Mouse (Mus musculus): ENCODE data around the gene Rbm42.

Rbm42 gene

DNA sequence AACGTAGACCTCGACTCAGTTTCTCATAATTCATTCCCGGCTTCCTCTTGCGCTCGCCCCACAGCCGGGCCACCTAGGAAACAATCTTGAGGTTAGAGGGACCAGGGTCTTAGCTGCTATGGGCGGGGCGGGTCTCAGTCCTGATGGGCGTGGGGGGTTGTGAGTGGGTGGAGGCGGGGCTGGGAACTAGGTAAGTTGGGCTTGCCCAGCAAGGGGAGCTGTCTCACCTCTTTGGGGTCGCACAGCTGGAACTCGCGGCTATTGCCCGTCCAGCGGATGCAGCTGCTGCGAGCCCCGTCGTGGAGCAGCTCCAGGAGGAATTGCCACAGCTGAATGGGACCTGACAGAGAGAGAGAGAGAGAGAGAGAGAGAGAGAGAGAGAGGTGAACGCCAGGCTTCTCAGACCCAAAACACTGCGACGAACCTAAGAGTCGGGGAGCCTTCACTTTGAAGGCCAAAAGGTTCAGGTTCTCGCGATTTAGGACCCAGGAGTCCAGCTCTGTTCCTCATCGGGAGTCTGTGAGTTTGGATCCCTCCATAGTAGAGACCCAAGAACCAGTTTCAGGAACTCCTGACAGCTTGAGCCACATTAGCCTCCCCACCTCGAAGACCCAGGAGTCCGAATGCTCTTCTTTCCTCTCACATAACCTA lies 16.2 kb downstream of the Rbm42 start:
- no peak for TF ChIP-seq GATA4 (IDR thresholded peaks at IDR 0.05; ENCODE audit: insufficient replicate concordance, low read length)

DNA sequence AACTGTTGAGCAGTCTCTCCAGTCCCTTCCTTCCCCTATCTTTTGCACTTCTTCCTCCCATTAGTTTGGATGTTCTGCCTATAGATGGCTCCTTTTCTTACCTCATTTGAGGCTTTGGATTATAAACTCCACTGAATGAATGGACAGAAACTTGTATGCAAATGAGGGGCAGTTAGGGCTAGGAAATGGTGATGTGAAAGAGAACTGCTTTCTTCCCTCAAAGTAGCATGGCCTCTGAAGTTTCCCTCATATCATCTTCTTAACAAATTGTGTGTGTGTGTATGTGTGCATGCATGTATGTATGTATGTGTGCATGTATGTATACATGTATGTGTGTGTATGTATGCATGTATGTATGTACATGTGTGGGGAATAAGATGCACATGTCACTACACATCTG lies 21.1 kb downstream of the Rbm42 start:
- no peak for TF ChIP-seq GATA4 (IDR thresholded peaks at IDR 0.05; ENCODE audit: insufficient replicate concordance, low read length)

DNA sequence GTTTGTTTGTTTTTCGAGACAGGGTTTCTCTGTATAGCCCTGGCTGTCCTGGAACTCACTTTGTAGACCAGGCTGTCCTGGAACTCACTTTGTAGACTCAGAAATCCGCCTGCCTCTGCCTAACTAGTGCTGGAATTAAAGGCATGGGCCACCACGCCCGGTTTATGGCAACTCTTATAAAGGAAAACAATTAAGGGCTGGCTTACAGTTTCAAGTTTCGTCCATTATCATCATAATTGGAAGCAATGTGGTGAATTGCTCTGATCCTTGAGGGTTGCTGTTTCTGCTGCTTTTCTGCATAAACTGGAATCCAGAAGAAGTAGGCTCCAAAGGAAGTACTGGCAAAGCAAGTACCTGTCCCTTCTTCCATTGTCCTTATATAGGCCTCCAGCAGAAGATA lies 23.5 kb downstream of the Rbm42 start:
- TF ChIP-seq GATA4 (IDR thresholded peaks at IDR 0.05; ENCODE audit: insufficient replicate concordance, low read length), result no peak

DNA sequence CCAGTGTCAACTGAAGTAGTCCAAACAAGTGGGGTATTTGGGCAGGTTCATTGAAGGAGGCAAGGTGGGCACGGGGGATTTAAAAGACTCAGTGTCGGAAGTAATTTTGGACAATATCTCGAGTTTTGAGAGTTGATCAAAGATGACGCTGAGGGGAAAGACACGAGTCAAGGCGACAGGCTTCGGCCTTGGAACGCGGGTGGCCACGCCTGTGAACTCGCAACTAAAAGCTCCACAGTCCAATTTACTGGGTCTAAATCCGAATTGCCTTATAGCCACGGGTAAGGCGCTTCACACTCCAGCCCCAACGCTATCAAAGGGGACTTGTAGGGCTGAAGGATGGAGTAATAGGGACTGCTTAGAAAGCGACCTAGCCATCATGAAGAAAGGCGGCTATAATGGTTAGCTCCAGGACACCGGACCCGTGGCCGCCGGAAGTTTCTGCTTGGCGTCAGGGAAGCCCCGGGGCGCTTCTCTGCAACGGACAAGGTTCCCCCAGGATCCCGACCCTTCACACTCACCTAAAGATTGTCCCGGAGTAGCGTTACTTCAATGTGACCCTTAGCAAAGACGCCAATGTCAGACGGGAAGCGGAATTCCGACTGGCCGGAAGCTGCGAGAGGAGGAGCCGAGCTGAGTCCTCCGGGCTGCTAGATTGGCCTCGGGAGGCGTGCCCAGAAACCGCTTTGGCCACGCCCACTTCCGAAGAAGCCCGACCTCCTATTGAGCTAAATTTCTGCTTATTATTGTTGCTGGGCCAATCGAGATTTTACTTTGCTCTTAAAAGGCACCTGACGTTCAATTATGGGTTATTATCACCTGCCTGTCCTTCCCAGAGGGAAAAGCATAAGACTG lies 24.4 kb downstream of the Rbm42 start, which contains the start of gene Cox6b1:
Gene Cox6b1, minus strand, starts transcription at position 622 of the 855 bp plus-strand sequence.
- TF ChIP-seq GATA4 (IDR thresholded peaks at IDR 0.05; ENCODE audit: insufficient replicate concordance, low read length), result no peak; the same call in 1 of the 2 replicates

DNA sequence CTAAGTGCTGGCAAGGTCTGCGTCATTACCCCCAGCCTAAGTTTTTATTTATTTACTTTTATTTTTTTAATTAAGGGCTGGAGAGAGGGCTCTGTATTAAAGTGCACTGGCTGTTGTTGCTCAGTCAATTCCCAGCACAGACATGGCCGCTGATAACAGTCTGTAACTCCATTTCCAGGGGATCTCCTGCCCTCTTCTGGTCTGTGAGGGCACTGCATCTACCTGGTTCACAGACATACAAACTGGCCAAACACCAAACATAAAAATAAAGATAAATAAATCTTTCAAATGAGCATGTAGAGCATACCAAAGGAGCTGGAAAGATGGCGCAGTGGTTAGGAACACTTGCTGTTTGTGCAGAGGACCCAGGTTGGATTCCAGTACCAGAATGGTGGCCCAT lies 30.9 kb downstream of the Rbm42 start:
- no peak for TF ChIP-seq GATA4 (IDR thresholded peaks at IDR 0.05; ENCODE audit: insufficient replicate concordance, low read length)

DNA sequence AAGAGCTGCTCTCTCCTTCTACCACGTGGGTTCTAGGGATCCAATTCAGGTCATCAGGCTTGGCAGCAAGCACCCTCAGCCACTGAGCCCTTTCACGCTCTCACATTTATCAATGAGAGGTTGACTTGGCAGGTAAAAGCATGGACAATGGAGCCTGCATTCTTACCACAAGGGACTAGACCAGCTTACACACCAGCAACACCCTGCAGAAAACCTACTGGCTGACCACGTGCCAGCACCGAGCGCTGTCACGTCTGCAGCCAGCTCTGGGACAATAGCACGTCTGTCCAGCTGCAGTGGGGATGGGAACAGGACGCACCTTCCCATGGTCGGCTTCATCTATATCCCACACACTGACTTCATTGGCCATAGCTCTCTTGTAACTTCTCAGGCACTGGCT lies 31.5 kb downstream of the Rbm42 start:
- no peak for TF ChIP-seq GATA4 (IDR thresholded peaks at IDR 0.05; ENCODE audit: insufficient replicate concordance, low read length)

DNA sequence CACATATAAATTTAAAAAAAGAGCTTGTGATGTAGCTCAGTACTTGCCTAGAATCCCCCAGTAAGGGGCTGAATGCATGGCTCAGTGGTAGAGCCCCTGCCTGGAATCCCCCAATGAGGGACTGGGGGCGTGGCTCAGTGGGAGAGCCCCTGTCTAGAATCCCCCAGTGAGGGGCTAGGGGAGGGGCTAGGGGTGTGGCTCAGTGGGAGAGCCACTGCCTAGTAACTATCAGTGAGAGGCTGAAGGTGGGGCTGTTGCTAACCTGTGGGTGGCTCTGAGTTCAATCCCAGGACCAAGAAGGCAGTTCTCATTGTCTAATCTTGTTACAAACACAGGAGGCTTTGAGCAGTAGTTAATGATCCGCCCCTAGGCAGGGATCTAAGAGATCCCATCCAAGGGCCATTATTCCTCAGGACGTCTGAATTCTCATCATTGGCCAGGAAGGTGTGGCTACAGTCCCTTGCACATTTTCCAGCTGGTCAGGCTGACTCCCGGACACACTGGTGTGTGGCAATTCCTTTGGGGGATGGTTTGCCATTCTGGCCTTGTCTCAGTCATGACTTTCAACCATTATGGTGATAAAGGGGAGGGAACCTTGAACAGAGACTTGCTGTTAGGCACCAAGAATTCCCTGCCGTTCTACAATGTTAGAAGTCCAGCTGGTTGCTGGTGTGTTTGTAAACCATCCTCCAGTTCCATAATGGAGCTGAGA lies 34.9 kb downstream of the Rbm42 start:
- no peak for TF ChIP-seq GATA4 (IDR thresholded peaks at IDR 0.05; ENCODE audit: insufficient replicate concordance, low read length)

DNA sequence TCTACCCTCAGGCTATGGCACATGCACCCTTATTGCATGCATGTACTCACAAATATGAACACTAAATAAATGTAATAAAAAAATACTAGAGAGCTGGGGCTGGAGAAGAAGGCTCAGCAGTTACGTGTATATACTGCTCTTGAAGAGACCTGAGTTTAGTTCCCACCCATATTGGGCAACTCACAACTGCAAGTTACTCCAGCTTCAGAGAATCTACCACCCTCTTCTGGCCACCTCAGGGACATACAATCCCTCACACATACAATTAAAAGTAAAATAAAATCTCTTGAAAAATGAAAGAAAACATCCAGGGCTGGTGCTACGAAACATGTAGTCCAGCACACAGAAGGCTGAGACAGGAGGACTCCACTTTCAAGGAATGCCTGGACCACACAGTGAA lies 35.7 kb downstream of the Rbm42 start:
- no peak for TF ChIP-seq GATA4 (IDR thresholded peaks at IDR 0.05; ENCODE audit: insufficient replicate concordance, low read length)

DNA sequence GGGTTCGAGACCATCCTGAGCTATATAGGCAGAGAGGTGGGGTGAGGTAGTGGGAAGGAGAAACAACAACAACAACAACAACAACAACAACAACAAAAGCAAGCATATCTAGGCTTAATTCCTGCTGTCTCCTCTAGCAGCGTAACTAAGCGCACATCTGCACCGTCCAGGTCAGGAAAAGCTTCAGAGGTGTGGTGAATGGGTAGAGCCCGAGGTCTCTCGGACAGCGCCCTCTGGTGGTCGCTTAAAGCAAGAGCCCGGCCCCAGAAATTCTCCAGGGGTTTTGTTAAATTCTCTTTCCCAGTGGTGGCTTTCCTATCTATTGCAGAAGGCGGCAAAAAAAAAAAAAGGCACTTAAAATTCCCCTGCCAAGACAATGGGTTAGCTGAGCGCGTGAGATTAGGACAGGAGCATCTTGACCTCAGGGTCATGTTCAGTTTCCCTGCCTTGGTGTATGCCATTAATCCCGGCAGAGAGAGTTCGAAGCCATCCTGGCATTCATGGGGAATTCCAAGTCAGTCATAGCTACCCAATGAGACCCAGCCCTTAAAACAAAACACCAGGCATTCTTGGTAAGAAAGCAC lies 36.5 kb downstream of the Rbm42 start:
- TF ChIP-seq GATA4 (IDR thresholded peaks at IDR 0.05; ENCODE audit: insufficient replicate concordance, low read length), result no peak

DNA sequence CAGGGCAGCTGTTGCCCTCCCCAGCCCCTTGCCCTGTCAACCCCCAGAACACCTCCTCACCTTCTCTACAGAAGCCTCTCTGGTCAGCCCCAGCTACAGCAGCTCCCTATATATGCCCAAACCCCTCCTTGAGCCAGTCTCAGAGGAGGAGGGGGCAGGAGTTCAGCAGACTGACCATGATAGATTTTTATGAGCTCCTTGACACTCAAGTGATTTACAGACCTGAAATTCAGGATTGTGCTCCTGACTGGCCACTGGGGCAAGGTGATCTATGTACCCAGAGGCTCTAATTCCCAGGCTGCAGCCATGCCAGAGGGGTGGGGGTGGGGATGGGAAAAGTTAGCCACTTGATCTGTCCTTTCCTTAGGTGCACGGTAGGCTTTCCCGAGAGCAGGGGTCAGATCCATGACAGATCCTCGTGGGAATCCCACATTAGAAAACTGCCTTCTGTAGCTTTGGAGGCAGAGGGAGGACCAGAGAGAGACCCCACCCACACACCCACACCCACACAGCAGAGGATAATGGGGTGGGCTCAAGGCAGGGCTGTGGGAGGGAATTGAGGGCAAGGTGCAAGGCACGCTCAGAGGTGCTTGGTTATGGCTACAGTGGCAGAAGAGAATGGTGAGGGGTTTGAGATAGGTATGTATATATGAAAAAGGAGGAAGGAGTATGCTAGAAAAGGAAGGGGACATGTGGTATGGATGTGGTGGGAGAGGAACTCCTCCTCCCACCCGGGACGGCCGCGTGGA lies 37.3 kb downstream of the Rbm42 start, which contains the start of gene Upk1a:
Gene Upk1a, minus strand, starts transcription at position 194 of the 749 bp plus-strand sequence.
- TF ChIP-seq GATA4 (IDR thresholded peaks at IDR 0.05; ENCODE audit: insufficient replicate concordance, low read length), result no peak

DNA sequence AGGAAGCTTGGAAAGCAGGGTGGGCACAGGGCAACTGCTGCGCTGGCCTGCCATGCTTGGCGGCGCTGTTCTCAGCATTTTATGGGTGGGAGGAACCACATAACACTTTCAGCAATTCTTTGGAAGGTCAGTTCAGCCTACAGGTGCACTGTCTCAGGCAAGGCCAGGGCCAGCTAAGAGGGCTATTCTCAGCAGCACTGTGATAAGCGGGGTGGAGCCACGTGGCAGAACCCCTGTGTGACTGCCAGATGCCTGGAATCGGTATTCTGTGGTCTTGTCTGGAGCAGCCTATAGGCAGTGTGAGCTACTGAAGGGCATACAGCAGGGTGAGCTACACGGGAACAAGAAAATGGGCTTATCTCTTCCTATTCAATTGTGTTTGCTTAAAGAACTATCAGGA lies 40.1 kb downstream of the Rbm42 start:
- no peak for TF ChIP-seq GATA4 (IDR thresholded peaks at IDR 0.05; ENCODE audit: insufficient replicate concordance, low read length)

DNA sequence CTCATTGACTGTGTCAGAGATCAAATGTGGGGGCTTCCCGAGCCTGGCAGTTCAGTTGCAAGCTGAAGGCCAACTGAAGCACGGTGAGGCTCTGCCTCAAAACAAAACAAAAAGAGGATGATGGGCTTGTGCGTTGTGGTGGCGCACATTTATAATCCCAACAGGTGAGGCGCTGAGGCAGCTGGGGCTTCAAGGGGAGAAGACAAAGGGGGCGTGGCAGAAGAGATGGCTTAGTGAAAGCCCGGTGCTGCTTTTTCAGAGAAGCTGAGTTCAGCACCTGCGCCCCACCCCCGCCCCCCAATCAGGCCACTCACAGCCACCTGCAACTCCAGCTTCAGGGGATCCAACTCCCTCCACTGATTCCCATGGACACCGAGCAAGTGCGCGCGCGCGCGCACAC lies 41.6 kb downstream of the Rbm42 start:
- TF ChIP-seq GATA4 (IDR thresholded peaks at IDR 0.05; ENCODE audit: insufficient replicate concordance, low read length), result no peak

DNA sequence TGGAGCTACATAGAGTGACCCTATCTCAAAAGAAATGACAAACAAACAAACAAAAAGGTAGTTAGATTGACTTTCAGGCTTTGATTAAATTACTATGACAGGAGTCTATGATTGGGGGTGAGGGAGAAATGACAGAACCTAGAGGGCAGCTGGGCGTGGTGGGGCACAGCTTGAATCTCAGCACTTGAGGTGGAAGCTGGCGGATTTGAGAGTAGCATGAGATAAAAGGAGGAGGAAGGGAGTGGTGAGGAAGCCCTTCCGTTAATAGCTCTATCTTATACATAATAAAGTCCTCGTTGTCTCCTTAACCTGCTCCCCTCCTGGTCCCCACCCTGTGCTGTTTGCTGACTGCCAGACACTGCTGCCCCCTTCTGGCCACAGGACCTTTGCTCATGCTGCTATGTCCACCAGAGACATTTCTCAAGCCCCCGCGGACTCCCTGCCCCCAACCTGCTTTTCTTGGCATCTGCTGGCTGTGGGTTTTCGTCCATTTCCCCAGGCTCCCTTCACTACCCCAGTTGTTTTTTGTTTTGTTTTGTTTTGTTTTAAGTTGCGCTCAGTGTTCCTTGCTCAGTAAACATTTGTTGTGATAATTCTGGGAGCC lies 42.3 kb downstream of the Rbm42 start:
- no peak for TF ChIP-seq GATA4 (IDR thresholded peaks at IDR 0.05; ENCODE audit: insufficient replicate concordance, low read length)

DNA sequence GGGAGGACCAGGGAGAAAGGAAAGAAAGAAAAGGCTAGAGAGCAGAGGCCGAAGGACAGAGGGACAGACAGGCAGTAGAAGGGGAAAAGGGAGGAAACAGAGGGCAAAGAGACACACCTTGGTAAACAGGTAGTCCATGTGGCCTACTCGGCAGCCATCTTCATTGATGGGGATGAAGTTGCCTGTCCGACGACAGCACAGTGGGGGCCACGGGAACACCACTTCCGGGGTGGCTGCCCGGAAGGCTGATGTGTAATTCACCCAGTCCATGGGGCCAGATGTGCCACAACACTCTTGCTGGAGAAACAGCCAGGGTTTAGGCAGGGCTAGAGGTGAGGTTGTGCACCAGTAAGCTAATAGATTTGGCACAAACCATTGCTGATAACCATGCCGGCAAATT lies 45.2 kb downstream of the Rbm42 start:
- no peak for TF ChIP-seq GATA4 (IDR thresholded peaks at IDR 0.05; ENCODE audit: insufficient replicate concordance, low read length)
